Mouse (Mus musculus): ENCODE measurements at regions not wholly inside any gene's neighbourhood (a gene's known extent, or its start where the extent isn't known, plus 50 kb on each side); places are given as distances from the start of the nearest gene placed in this dataset.

- TF ChIP-seq EP300 (IDR thresholded peaks at IDR 0.05; ENCODE audit: low read depth) (no peak), CTCF (IDR thresholded peaks at IDR 0.05; ENCODE audit: low read depth) (no peak)
Measured at GRCm38 (mm10) chr9:115380276-115380675, 70.1 kb upstream of the Stt3b start.
